Mouse (Mus musculus): ENCODE results near the gene Szt2. TPM values are rescaled to one million over a fixed set of nuclear protein-coding genes. Genes with fewer than 3 reads are reported as not detected.

Szt2 gene
- polyA plus RNA-seq, 1 experiment, result 7.6 TPM

- Histone ChIP-seq H3K79me3 (ENCODE audit: low read depth) (no peaks in the 10 kb centered on the region), H3ac (ENCODE audit: control insufficient read depth, insufficient read length, low read depth) (no peak overlapping the region), H3K27me3 (ENCODE audit: control insufficient read depth, insufficient read depth, insufficient read length) (peaks cover 32% of the 10 kb centered on the region), H3K79me2 (ENCODE audit: control insufficient read depth, insufficient read depth) (no peaks in the 10 kb centered on the region), H3K4me3 (ENCODE audit: insufficient read depth, poor library complexity, severe bottlenecking) (no peak overlapping the region), H3K36me3 (ENCODE audit: control insufficient read depth, insufficient read depth) (no peaks in the 10 kb centered on the region)
- TF ChIP-seq MAX (IDR thresholded peaks at IDR 0.05) (no peak), MYOD1 (IDR thresholded peaks at IDR 0.05; ENCODE audit: control insufficient read depth, insufficient read length, low read depth) (no peak), MYOG (IDR thresholded peaks at IDR 0.05; ENCODE audit: control insufficient read depth, extremely low read depth, insufficient read length) (no peak), CEBPB (IDR thresholded peaks at IDR 0.05; ENCODE audit: low read depth) (no peak), FOSL1 (IDR thresholded peaks at IDR 0.05; ENCODE audit: insufficient read depth, low read length, poor library complexity, severe bottlenecking) (no peak), USF1 (IDR thresholded peaks at IDR 0.05; ENCODE audit: low read depth) (no peak), CTCF (IDR thresholded peaks at IDR 0.05; ENCODE audit: control insufficient read depth, insufficient read depth, insufficient read length) (no peak)
These were observed 36.0 kb upstream of the Szt2 start for GRCm38 (mm10) chr4:118445088-118445487.

GRCm38 (mm10) chr4:118437829-118438253 is 28.8 kb upstream of the Szt2 start:
- Histone ChIP-seq H3K4me3 (ENCODE audit: insufficient read depth, poor library complexity, severe bottlenecking) (peak overlapping the region; percentile 83), H3K79me2 (ENCODE audit: control insufficient read depth, insufficient read depth) (peaks cover 43% of the 10 kb centered on the region), H3K36me3 (ENCODE audit: control insufficient read depth, insufficient read depth) (peaks cover 34% of the 10 kb centered on the region), H3K79me3 (ENCODE audit: low read depth) (peaks cover 29% of the 10 kb centered on the region), H3ac (ENCODE audit: control insufficient read depth, insufficient read length, low read depth) (peak overlapping the region; percentile 67), H3K27me3 (ENCODE audit: control insufficient read depth, insufficient read depth, insufficient read length) (peaks cover 4% of the 10 kb centered on the region)
- TF ChIP-seq CEBPB (IDR thresholded peaks at IDR 0.05; ENCODE audit: low read depth), result no peak
- no peak for TF ChIP-seq MAX (IDR thresholded peaks at IDR 0.05)
- no peak for TF ChIP-seq MYOG (IDR thresholded peaks at IDR 0.05; ENCODE audit: control insufficient read depth, extremely low read depth, insufficient read length)

GRCm38 (mm10) chr4:118436820-118437603 is 27.9 kb upstream of the Szt2 start, which contains the start of gene Cdc20:
Cdc20 (minus strand) TSS chr4:118437352.
- Histone ChIP-seq H3K27me3 (ENCODE audit: control insufficient read depth, insufficient read depth, insufficient read length) (no peaks in the 10 kb centered on the region), H3K4me3 (ENCODE audit: insufficient read depth, poor library complexity, severe bottlenecking) (peak within 1 kb of the TSS; percentile 83), H3K79me2 (ENCODE audit: control insufficient read depth, insufficient read depth) (peaks cover 48% of the 10 kb centered on the region), H3K79me3 (ENCODE audit: low read depth) (peaks cover 29% of the 10 kb centered on the region), H3ac (ENCODE audit: control insufficient read depth, insufficient read length, low read depth) (peak within 1 kb of the TSS; percentile 88), H3K36me3 (ENCODE audit: control insufficient read depth, insufficient read depth) (peaks cover 42% of the 10 kb centered on the region)
- no peak for TF ChIP-seq USF1 (IDR thresholded peaks at IDR 0.05; ENCODE audit: low read depth)
- peak; percentile 89 for TF ChIP-seq MAX (IDR thresholded peaks at IDR 0.05)

- Histone ChIP-seq H3ac (ENCODE audit: control insufficient read depth, insufficient read length, low read depth) (no peak overlapping the region), H3K79me3 (ENCODE audit: low read depth) (peaks cover 45% of the 10 kb centered on the region), H3K79me2 (ENCODE audit: control insufficient read depth, insufficient read depth) (peaks cover 84% of the 10 kb centered on the region), H3K36me3 (ENCODE audit: control insufficient read depth, insufficient read depth) (peaks cover 55% of the 10 kb centered on the region), H3K4me3 (ENCODE audit: insufficient read depth, poor library complexity, severe bottlenecking) (no peak overlapping the region), H3K27me3 (ENCODE audit: control insufficient read depth, insufficient read depth, insufficient read length) (no peaks in the 10 kb centered on the region)
- no peak for TF ChIP-seq USF1 (IDR thresholded peaks at IDR 0.05; ENCODE audit: low read depth)
- TF ChIP-seq CTCF (IDR thresholded peaks at IDR 0.05; ENCODE audit: control insufficient read depth, insufficient read depth, insufficient read length), result no peak
- no peak for TF ChIP-seq MAX (IDR thresholded peaks at IDR 0.05)
- TF ChIP-seq CEBPB (IDR thresholded peaks at IDR 0.05; ENCODE audit: low read depth), result no peak
- TF ChIP-seq MYOD1 (IDR thresholded peaks at IDR 0.05; ENCODE audit: control insufficient read depth, insufficient read length, low read depth), result no peak
- TF ChIP-seq MYOG (IDR thresholded peaks at IDR 0.05; ENCODE audit: control insufficient read depth, extremely low read depth, insufficient read length), result no peak
- TF ChIP-seq FOSL1 (IDR thresholded peaks at IDR 0.05; ENCODE audit: insufficient read depth, low read length, poor library complexity, severe bottlenecking), result no peak
These were observed 23.3 kb upstream of the Szt2 start for GRCm38 (mm10) chr4:118432332-118432731.

GRCm38 (mm10) chr4:118429215-118429895 is 20.3 kb upstream of the Szt2 start:
- Histone ChIP-seq H3K36me3 (ENCODE audit: control insufficient read depth, insufficient read depth) (peaks cover 36% of the 10 kb centered on the region), H3ac (ENCODE audit: control insufficient read depth, insufficient read length, low read depth) (peak overlapping the region; percentile 96), H3K27me3 (ENCODE audit: control insufficient read depth, insufficient read depth, insufficient read length) (no peaks in the 10 kb centered on the region), H3K4me3 (ENCODE audit: insufficient read depth, poor library complexity, severe bottlenecking) (peak overlapping the region; percentile 65), H3K79me2 (ENCODE audit: control insufficient read depth, insufficient read depth) (peaks cover 56% of the 10 kb centered on the region), H3K79me3 (ENCODE audit: low read depth) (peaks cover 20% of the 10 kb centered on the region)
- no peak for TF ChIP-seq USF1 (IDR thresholded peaks at IDR 0.05; ENCODE audit: low read depth)

GRCm38 (mm10) chr4:118428531-118429214 is 19.6 kb upstream of the Szt2 start:
- Histone ChIP-seq H3ac (ENCODE audit: control insufficient read depth, insufficient read length, low read depth) (peak overlapping the region; percentile 96), H3K79me2 (ENCODE audit: control insufficient read depth, insufficient read depth) (peaks cover 50% of the 10 kb centered on the region), H3K27me3 (ENCODE audit: control insufficient read depth, insufficient read depth, insufficient read length) (no peaks in the 10 kb centered on the region), H3K79me3 (ENCODE audit: low read depth) (peaks cover 16% of the 10 kb centered on the region), H3K36me3 (ENCODE audit: control insufficient read depth, insufficient read depth) (peaks cover 29% of the 10 kb centered on the region), H3K4me3 (ENCODE audit: insufficient read depth, poor library complexity, severe bottlenecking) (peak overlapping the region; percentile 65)
- TF ChIP-seq CTCF (IDR thresholded peaks at IDR 0.05; ENCODE audit: control insufficient read depth, insufficient read depth, insufficient read length), result no peak
- peak; percentile 61 for TF ChIP-seq CEBPB (IDR thresholded peaks at IDR 0.05; ENCODE audit: low read depth)
- peak; percentile 35 for TF ChIP-seq MAX (IDR thresholded peaks at IDR 0.05)
- TF ChIP-seq USF1 (IDR thresholded peaks at IDR 0.05; ENCODE audit: low read depth), result peak; percentile 20
- TF ChIP-seq MYOG (IDR thresholded peaks at IDR 0.05; ENCODE audit: control insufficient read depth, extremely low read depth, insufficient read length), result no peak
- no peak for TF ChIP-seq FOSL1 (IDR thresholded peaks at IDR 0.05; ENCODE audit: insufficient read depth, low read length, poor library complexity, severe bottlenecking)
- no peak for TF ChIP-seq MYOD1 (IDR thresholded peaks at IDR 0.05; ENCODE audit: control insufficient read depth, insufficient read length, low read depth)
